Mouse (Mus musculus) kidney, postnatal 0 days (tissue): ENCODE measurements around the gene Styxl1. TPM values are rescaled to one million over a fixed set of nuclear protein-coding genes. Genes with fewer than 3 reads are reported as not detected.
A peak's percentile ranks its signal among the peaks of the same experiment; 100 is the strongest.

Source experiments
- ATAC-seq: fragments of 200-750 bp; cut with Nextera tagmentation; replicated peaks from 2 replicates; pipeline ENCODE4 v1.8.0; 2017; ENCODE audit warnings: low read depth, moderate number of reproducible peaks, moderate TSS enrichment, moderate library complexity; ENCODE audit not compliant: low FRiP score
- DNase-seq: peaks from one replicate; pipeline ENCODE4 v3.0.0-alpha.2; 2016; ENCODE audit warnings: low spot score
- H3K27ac ChIP-seq: fragments of 300-500 bp; sonication (generic); 2 replicates; pipeline ENCODE4 v1.5.1; 2014; ENCODE audit warnings: mild to moderate bottlenecking
- H3K27me3 ChIP-seq: fragments of 300-500 bp; sonication (generic); 2 replicates; pipeline ENCODE4 v1.6.1; 2014; ENCODE audit warnings: low read length, mixed read lengths; ENCODE audit not compliant: insufficient read depth
- H3K36me3 ChIP-seq: fragments of 300-500 bp; sonication (generic); 2 replicates; pipeline ENCODE4 v1.6.1; 2014; ENCODE audit warnings: low read length, mixed read lengths; ENCODE audit not compliant: insufficient read depth
- H3K4me1 ChIP-seq: fragments of 300-500 bp; sonication (generic); replicated peaks from 2 replicates; pipeline ENCODE4 v1.6.1; 2014; ENCODE audit warnings: antibody characterized with exemption, low read length, mixed read lengths; ENCODE audit not compliant: insufficient read depth
- H3K4me2 ChIP-seq: fragments of 300-500 bp; sonication (generic); 2 replicates; pipeline ENCODE4 v1.6.1; 2014; ENCODE audit warnings: mild to moderate bottlenecking, low read length, moderate library complexity, mixed read lengths
- H3K4me3 ChIP-seq: fragments of 300-500 bp; sonication (generic); replicated peaks from 2 replicates; pipeline ENCODE4 v1.5.1; 2014; ENCODE audit warnings: low read depth, low read length
- H3K9ac ChIP-seq: fragments of 300-500 bp; sonication (generic); 2 replicates; pipeline ENCODE4 v1.6.1; 2014; ENCODE audit warnings: low read depth, low read length
- H3K9me3 ChIP-seq: fragments of 300-500 bp; sonication (generic); replicated peaks from 2 replicates; pipeline ENCODE4 v1.6.1; 2016; ENCODE audit warnings: low read length, inconsistent platforms, mixed read lengths
- CTCF ChIP-seq: IDR thresholded peaks from 2 replicates; pipeline ENCODE4 v1.5.1; 2016; ENCODE audit warnings: antibody characterized with exemption, low read depth, mild to moderate bottlenecking, moderate library complexity
- WGBS: fragments of 180-500 bp; shearing (Covaris S2); extraction: QIAGEN DNeasy Blood & Tissue Kit; methylation state at CpG from one replicate; pipeline ENCODE4 v1.1.7; 2014; 5-methylcytosine and 5-hydroxymethylcytosine counted together
- polyA plus RNA-seq: library from polyadenylated mRNA; unstranded; fragments of >200 nt; fragmentation: Nextera tagmentation; extraction: Ambion mirVana; gene quantifications from 2 replicates; pipeline ENCODE4 v1.2.1, GENCODE M21; 2015

The Styxl1 gene
- polyA plus RNA-seq, 1 experiment from 2014 or later, result 0.53 TPM

GRCm38 (mm10) chr5:135729351-135729750, 48.8 kb downstream of the Styxl1 start:
- no peak for ATAC-seq
- Histone ChIP-seq H3K9me3 (no peaks in the 10 kb centered on the region), H3K4me1 (peaks cover 19% of the 10 kb centered on the region), H3K4me3 (no peak overlapping the region), H3K9ac (no peak overlapping the region), H3K27me3 (no peaks in the 10 kb centered on the region), H3K4me2 (no peak overlapping the region), H3K36me3 (peaks cover 55% of the 10 kb centered on the region), H3K27ac (no peak overlapping the region)
- TF ChIP-seq CTCF, result no peak
- DNase-seq, result no peak
- 94% methylated on average over 13 of the region's 13 CpGs for WGBS

DNA sequence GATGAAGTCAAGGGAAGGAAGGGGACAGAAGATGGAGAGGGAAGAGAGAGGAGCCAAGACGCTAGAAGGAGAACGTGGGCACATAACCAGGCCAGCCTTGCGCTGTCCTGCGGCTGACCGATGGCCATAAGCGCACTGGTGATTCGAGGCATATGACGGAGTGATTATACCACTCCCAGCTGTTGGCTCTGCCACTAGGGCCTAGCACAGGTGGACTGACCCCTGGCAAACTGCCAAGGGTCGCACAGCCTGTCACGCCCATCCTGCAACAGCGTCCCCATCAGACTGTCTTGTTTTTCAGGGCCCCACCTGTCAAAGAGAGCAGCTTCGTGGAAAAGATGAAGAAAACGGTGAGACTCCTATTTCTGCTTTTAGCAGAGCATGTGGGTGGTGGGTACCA, 49.8 kb downstream of the Styxl1 start:
- H3K27ac ChIP-seq, result no peak overlapping the region
- no peaks in the 10 kb centered on the region for H3K9me3 ChIP-seq
- peaks cover 45% of the 10 kb centered on the region for H3K36me3 ChIP-seq
- no peaks in the 10 kb centered on the region for H3K27me3 ChIP-seq
- peaks cover 20% of the 10 kb centered on the region for H3K4me1 ChIP-seq
- ATAC-seq (no peak), DNase-seq (no peak)
- H3K4me2 ChIP-seq, result no peak overlapping the region
- H3K4me3 ChIP-seq, result no peak overlapping the region
- 88% methylated on average over 13 of the region's 13 CpGs for WGBS
- no peak for TF ChIP-seq CTCF
- H3K9ac ChIP-seq, result no peak overlapping the region

GRCm38 (mm10) chr5:135727871-135728270, 50.3 kb downstream of the Styxl1 start:
- no peak for TF ChIP-seq CTCF
- Histone ChIP-seq H3K4me3 (no peak overlapping the region), H3K4me2 (no peak overlapping the region), H3K9ac (no peak overlapping the region), H3K27ac (no peak overlapping the region), H3K4me1 (peaks cover 20% of the 10 kb centered on the region), H3K9me3 (no peaks in the 10 kb centered on the region), H3K36me3 (peaks cover 40% of the 10 kb centered on the region), H3K27me3 (no peaks in the 10 kb centered on the region)
- no peak for DNase-seq
- 92% methylated on average over 9 of the region's 9 CpGs for WGBS
- no peak for ATAC-seq

DNA sequence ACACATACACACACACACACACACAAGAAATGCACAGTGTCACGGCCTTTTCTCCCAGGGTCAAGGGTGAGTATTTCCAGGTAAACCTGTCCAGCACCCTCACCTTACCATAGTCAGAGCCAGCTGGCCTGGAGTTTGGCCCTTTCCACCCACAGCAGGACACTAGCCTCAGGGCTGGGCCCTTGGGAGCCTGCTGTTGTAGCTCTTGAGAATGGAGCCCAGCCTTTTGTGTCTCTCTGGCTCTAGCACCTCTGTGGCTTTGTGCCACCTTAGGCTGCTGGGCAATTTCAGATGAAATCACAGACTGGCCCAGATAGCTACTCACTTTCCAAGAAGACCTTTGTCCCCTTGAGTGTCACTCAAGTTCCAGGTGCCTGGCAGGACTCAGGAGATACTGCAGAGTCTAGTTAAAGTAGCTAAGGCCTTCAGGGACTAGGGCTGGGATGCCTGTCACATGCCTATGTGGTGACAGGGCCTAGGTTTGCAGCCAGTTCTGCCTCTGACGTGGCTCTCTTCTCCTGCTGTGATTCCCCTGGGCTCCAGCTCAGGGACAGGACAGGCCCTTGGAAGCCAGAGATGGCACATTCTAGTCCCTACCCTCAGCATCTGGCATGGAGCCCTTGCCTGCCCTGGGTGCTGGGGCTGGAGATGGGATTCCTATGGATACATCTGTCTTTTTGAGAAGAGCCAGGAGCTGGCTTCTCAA, 51.4 kb downstream of the Styxl1 start:
- 88% methylated on average over 2 of the region's 2 CpGs for WGBS

GRCm38 (mm10) chr5:135725991-135726390, 52.2 kb downstream of the Styxl1 start:
- WGBS, result 39% methylated on average over 6 of the region's 6 CpGs
- Histone ChIP-seq H3K9me3 (no peaks in the 10 kb centered on the region), H3K4me3 (no peak overlapping the region), H3K9ac (no peak overlapping the region), H3K4me1 (peaks cover 20% of the 10 kb centered on the region), H3K36me3 (peaks cover 22% of the 10 kb centered on the region), H3K27me3 (no peaks in the 10 kb centered on the region), H3K4me2 (peak overlapping the region; percentile 38), H3K27ac (peak overlapping the region; percentile 58; the same call in 1 of the 2 replicates)
- TF ChIP-seq CTCF, result no peak
- ATAC-seq (no peak), DNase-seq (no peak)

More for the DNA sequence above, 51.4 kb downstream of the Styxl1 start:
- no peak overlapping the region for H3K27ac ChIP-seq
- TF ChIP-seq CTCF, result no peak
- H3K9ac ChIP-seq, result no peak overlapping the region
- no peak overlapping the region for H3K4me3 ChIP-seq
- no peaks in the 10 kb centered on the region for H3K9me3 ChIP-seq
- no peaks in the 10 kb centered on the region for H3K27me3 ChIP-seq
- H3K36me3 ChIP-seq, result peaks cover 30% of the 10 kb centered on the region
- ATAC-seq (no peak), DNase-seq (no peak)
- H3K4me2 ChIP-seq, result no peak overlapping the region
- H3K4me1 ChIP-seq, result peaks cover 20% of the 10 kb centered on the region

DNA sequence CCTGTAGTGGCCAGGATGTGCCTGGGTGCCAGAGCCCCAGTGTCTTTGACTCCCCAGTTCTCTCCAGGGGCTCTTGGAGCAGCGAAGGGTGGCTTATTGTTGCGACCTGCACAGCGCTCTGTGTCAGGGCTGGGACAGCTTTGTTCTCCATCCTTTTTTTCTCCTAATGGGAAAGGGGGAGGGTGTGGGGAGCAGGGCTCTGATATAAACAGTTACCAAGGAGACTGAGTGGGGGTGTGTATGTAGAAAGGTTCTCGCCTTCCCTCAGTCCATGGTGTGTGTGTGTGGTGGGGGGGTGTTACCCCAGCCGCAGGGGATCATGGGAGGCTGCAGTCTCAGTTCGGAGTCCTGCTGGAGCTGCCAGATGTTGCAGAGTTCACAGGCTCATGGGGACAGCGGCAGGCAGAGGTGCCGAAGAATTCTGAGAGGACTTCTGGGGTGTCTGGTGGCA, 52.8 kb downstream of the Styxl1 start:
- Histone ChIP-seq H3K4me2 (peak overlapping the region; percentile 38), H3K9me3 (no peaks in the 10 kb centered on the region), H3K27me3 (no peaks in the 10 kb centered on the region), H3K9ac (no peak overlapping the region), H3K27ac (peak overlapping the region; percentile 58; the same call in 1 of the 2 replicates), H3K4me1 (peaks cover 20% of the 10 kb centered on the region), H3K4me3 (no peak overlapping the region), H3K36me3 (peaks cover 16% of the 10 kb centered on the region)
- no peak for TF ChIP-seq CTCF
- ATAC-seq (peak; percentile 67), DNase-seq (peak; percentile 89)
- 18% methylated on average over 8 of the region's 8 CpGs for WGBS
